Mouse (Mus musculus): ENCODE data around the gene Phkg1. TPM values are rescaled to one million over a fixed set of nuclear protein-coding genes. Genes with fewer than 3 reads are reported as not detected.
"Not testable (repeated sequence)": the region's sequence is repeated elsewhere in the genome, so short reads cannot be mapped to it uniquely, and the experiment has no call there.

The Phkg1 gene
- 10 to 100 TPM; 15.0 to 17.0 TPM for total RNA-seq (2021)

DNA sequence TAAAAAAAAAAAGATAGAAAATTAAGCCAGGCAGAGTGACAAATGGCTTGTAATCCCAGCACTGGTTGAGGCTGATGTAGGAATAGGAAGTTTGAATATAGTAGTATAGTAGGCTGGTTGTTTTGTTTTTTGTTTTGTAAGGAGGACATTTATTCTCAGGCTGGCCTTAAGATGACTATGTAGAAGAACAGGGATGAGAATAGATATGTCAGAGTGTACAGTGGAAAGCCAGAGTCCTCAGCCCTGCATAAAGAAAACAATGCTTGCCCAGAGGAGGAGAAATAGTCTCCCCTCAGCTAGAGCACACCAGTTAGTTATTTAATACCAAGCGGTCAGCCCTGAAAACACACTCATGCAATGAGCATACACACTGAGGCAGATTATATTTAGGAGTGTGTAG is at the start of gene Phkg1:
Gene Phkg1 (minus strand): TSS at position 101 of the 400 bp plus-strand sequence.
- no peak for DNase-seq (ENCODE audit: low spot score in 2 of 2)
- intact Hi-C loops (cut with DNase I) = no loop called here

- intact Hi-C loops (cut with DNase I) = no loop called here
- DNase-seq (ENCODE audit: low spot score in 2 of 2) = no peak
These were observed 49.2 kb upstream of the Phkg1 start for GRCm38 (mm10) chr5:129947528-129948033.

DNA sequence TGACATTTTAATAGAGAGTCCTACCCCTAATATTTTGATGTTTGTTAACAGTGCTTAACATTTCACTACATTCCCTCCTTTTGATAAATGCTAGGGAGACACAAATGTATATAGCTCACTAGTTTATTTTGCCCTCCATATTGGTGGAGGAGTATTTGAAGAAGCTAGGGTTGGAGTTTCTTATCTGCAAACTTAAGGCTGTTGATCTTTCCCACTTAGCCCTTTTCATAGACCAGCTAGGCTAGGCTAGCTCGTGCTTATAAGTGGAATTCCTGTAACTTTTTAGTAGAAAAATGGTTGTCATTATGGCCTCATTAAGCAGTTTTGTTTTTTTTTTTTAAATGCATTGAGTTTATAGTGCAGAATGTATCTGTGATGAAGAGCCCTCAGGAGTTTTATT is 45.1 kb upstream of the Phkg1 start:
- no peak for DNase-seq (ENCODE audit: low spot score in 2 of 2)
- intact Hi-C loops (cut with DNase I) = no loop called here

DNA sequence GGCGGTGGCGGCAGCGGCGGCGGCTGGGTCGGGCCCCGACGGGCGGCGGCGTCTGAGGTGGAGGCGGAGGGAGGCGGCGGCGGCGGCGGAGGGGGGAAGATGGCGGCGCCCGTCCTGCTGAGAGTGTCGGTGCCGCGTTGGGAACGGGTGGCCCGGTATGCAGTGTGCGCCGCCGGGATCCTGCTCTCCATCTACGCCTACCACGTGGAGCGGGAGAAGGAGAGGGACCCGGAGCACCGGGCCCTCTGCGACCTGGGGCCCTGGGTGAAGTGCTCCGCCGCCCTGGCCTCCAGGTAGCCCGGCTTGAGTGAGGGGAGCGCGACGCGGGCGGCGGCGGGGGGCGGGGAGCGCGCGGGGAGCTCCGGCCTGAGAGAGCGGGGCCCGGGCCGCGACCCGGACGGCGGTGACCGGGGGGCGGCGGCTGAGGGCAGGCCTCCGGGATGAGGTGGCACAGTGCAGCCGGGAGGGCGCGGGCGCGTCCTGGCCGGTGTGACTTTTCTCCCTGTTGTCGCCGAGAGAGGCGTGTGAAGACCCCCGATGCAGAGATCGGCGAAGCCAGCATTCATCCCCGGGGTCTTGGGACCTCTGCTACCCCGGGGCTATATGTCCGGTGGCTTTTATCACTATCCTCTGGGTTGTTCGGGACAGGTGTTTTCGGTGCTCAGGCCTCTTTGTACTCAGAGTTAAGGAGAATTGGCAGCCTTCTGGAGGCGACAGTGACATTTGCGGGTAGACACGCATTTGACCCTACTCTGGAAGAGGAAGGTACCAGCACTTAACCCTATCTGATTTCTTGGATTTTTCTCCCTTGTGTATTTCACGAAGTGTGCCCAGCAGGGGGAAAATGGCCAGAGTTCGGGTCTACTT is 44.0 kb upstream of the Phkg1 start:
- intact Hi-C loops (cut with DNase I) = not testable (repeated sequence)
- DNase-seq (ENCODE audit: low spot score in 2 of 2) = peak; percentile 15 to 19

DNA sequence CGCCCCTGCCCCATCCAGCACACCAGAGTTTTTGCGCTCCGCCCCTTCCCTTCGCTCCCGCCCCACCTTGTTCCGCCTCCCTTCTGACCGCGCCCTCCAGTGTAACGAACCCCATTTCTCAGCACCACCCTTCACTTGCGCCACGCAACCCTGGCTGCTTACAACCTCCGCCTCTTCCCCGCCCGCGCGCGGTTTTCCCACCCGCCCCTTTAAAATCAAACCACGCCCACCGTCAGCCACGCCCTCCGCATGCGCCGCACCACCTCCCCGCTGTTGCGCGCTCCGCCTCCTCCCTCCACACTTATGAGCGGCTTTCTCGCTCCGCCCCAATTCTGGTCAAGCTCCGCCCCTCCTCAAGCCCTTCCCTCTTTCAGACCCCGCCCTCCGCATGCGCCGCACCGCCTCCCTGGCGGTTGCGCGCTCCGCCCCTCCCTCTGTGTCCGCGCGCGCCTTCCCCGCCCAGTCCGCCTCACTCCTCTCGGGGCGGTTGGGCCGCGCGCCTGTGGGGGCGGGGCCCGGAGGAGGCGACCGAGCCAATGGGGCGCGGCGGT is 43.2 kb upstream of the Phkg1 start, which contains the start of gene Vkorc1l1:
Gene Vkorc1l1 (plus strand): TSS at position 476 of the 551 bp plus-strand sequence.
- intact Hi-C loops (cut with DNase I) = no loop called here

GRCm38 (mm10) chr5:129940736-129941494 is 42.6 kb upstream of the Phkg1 start:
- intact Hi-C loops (cut with DNase I) = no loop called here
- no peak for DNase-seq (ENCODE audit: low spot score in 2 of 2)

More for the DNA sequence above, 43.2 kb upstream of the Phkg1 start, which contains the start of gene Vkorc1l1:
- peak; percentile 96 to 99 for DNase-seq (ENCODE audit: low spot score in 2 of 2)

GRCm38 (mm10) chr5:129940281-129940680 is 41.9 kb upstream of the Phkg1 start:
- intact Hi-C loops (cut with DNase I) = no loop called here

GRCm38 (mm10) chr5:129936941-129937340 is 38.6 kb upstream of the Phkg1 start:
- intact Hi-C loops (cut with DNase I) = no loop called here

More at GRCm38 (mm10) chr5:129940281-129940680, 41.9 kb upstream of the Phkg1 start:
- no peak for DNase-seq (ENCODE audit: low spot score in 2 of 2)

DNA sequence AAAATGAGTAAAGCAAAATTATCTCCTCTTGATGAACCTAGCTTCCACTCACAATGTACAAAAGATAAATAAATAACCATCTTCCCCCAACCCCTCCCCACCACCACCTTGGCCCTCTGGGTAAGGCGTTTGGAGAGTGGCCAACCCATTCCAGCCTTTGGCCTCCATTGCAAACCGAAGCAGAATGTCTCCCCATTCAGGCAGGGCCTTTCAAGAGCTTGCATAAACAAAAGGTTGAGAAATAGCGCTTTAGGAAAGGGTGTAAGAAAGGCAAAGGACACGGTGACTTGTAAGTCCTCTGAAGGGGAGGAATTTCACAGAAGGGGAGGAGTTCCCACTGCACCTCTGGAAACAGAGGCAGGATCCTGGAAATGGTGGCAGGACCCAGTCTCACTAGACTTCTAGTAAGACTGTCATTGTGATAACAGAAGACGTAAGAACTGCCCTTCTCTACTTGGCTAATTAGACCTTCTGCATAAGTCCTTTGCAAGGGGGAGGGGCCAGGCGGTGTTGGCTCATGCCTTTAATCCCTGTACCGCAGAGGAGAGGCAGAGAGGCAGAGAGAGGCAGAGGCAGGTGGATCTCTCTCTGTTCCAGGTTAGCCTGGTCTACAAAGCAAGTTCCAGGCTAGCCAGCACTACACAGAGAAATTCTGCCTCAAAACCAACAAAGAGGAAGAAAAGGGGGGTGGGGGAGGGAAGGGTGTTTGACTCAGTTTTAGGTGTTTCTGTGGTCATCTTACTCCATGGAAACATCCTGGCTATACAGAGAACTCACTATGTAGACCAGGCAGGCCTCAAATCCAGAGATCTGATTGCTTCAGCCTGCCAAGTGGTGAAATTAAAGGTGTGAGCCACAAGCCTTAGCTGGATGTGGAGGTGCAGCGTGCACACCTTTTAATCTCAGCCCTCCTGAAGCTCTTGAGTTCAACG is 31.8 kb upstream of the Phkg1 start:
- intact Hi-C loops (cut with DNase I) = no loop called here

More at GRCm38 (mm10) chr5:129936941-129937340, 38.6 kb upstream of the Phkg1 start:
- no peak for DNase-seq (ENCODE audit: low spot score in 2 of 2)

DNA sequence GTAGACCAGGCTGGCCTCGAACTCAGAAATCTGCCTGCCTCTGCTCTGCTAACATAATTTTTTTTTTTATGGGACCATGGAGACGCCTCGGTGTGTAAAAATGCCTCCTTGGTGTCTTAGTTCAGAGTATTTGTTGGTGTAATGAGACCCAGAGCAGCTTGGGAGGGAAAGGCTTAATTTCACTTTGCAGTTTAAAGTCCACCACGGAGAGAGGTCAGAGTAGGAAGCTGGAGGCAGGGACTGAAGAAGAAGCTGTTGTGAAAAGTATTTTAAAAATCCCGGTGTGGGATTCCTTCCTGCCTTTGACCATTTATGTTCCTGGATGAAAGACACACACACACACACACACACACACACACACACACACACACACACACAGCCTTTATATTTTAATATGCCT is 27.6 kb upstream of the Phkg1 start:
- intact Hi-C loops (cut with DNase I) = no loop called here
- DNase-seq (ENCODE audit: low spot score in 2 of 2) = no peak

More for the DNA sequence above, 31.8 kb upstream of the Phkg1 start:
- DNase-seq (ENCODE audit: low spot score in 2 of 2) = no peak

- no peak for DNase-seq (ENCODE audit: low spot score in 2 of 2)
- intact Hi-C loops (cut with DNase I) = no loop called here
These were observed 26.6 kb upstream of the Phkg1 start for GRCm38 (mm10) chr5:129924820-129925452.

- DNase-seq (ENCODE audit: low spot score in 2 of 2) = no peak
- intact Hi-C loops (cut with DNase I) = no loop called here
These were observed 23.6 kb upstream of the Phkg1 start for GRCm38 (mm10) chr5:129921972-129922371.

GRCm38 (mm10) chr5:129919320-129919719 is 21.0 kb upstream of the Phkg1 start:
- DNase-seq (ENCODE audit: low spot score in 2 of 2) = no peak
- intact Hi-C loops (cut with DNase I) = no loop called here

- no peak for DNase-seq (ENCODE audit: low spot score in 2 of 2)
- intact Hi-C loops (cut with DNase I) = no loop called here
These were observed 20.4 kb upstream of the Phkg1 start for GRCm38 (mm10) chr5:129918752-129919151.

DNA sequence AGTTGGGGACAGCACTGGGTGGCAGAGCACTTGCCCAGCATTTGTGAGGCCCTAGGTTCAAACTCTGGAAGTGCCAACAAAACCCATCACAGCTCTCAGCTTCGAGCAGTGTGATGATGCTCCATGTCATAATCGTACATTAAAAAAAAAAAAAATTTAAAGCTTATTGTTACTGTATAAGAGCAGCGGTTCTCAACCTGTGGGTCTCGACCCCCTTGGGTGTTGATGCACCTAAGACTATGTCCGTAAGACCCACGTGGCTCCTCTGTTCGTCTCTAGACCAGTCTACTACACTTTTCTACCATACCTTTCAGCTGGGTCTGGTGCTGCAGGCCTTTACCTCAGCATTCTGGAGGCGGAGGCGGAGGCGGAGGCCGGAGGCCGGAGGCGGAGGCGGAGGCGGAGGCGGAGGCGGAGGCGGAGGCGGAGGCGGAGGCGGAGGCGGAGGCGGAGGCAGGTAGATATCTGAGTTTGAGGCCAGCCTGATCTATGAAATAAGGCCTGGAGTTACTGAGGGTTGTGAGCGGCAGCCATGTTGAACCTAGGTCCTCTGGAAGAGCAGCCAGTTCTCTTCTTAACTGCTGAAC is 19.8 kb upstream of the Phkg1 start:
- no peak for DNase-seq (ENCODE audit: low spot score in 2 of 2)
- intact Hi-C loops (cut with DNase I) = no loop called here

- intact Hi-C loops (cut with DNase I); DNase-seq (ENCODE audit: low spot score in 2 of 2): not testable (repeated sequence)
These were observed 17.1 kb upstream of the Phkg1 start for GRCm38 (mm10) chr5:129915491-129915890.

DNA sequence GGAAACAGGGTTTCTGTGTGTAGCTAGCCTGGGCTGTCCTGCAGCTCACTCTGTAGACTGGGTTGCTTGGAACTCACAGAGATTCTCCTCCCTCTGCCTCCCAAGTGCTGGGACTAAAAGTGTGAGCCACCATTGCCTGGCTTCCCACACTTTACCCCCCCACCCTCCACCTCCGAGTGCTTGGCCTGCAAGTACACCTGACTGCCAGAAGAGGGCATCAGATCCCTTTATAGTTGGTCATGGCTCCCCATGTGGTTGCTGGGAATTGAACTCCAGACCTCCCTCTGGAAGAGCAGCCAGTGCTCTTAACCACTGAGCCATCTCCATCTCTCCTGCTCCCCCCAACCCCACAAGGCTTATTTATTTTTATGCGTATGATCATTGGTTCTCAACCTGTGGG is 15.7 kb upstream of the Phkg1 start:
- no peak for DNase-seq (ENCODE audit: low spot score in 2 of 2)
- intact Hi-C loops (cut with DNase I) = no loop called here

DNA sequence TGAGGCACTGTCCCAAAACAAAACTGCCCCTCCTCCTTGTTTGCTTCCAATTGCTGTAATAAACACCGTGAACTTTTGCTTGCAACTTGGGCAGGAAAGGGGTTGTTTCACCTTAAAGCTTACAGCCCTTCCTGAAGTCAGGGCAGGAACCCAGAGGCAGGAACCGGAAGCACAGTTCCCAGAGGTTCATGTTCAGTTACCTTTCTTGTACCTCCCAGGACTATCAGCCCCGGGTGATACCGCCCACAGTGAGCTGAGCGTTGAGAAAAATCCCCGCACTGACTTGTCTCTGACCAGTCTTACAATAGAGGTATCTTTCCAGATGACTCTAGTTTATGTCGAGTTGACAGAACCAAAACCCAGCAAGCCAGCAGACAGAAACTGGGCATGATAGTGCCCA is 11.2 kb upstream of the Phkg1 start:
- no peak for DNase-seq (ENCODE audit: low spot score in 2 of 2)
- intact Hi-C loops (cut with DNase I) = no loop called here
